Mouse (Mus musculus) lung, postnatal 0 days (tissue): ENCODE data around the gene Zfyve19.

Experiments
- CTCF ChIP-seq: IDR thresholded peaks from 2 replicates; pipeline ENCODE4 v1.5.1; 2016; ENCODE audit warnings: antibody characterized with exemption, mild to moderate bottlenecking
- EP300 ChIP-seq: IDR thresholded peaks from 2 replicates; pipeline ENCODE4 v1.6.1; 2016; ENCODE audit warnings: antibody characterized with exemption, mild to moderate bottlenecking, control low read depth

DNA sequence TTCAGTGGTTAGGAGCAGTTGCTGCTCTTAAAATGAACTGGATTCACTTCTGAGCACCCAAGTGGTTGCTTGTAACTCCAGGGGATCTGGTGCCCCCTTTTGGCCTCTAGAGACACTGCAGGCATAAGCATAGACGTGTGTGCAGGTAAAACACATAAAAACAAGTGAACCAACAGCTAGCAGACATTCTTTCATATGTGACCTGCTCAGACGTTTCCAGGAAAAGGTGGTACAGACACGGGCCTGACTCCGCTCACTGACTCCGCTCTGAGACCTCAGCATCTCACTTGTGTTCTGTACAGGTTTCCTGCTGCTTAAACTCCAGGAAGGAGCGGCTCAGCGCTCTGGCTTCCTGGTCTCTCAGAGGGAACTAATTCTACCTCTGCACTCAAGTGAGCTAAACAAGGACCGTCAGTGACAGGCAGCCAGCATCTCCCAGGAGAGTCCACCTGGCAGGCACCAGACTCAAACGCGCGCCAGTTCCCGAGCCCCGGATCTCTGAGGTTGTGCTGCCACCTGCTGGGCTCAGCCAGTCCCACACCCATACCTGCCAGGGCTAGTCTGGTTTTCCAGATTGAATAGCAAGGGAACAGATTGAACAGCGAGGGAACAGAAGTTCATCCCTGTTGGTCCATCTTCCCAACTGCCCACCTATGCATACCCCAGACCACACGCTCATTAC, 19.2 kb upstream of the Zfyve19 start:
- TF ChIP-seq CTCF: peak; percentile 92
- no peak for TF ChIP-seq EP300
